Mouse (Mus musculus) cerebellum, adult (tissue): ENCODE results near the gene 9230112D13Rik.

Experiments used
- ATAC-seq: cut with Nextera tagmentation; 2 replicates; pipeline ENCODE4 v1.9.2; 2017; ENCODE audit warnings: mild to moderate bottlenecking, moderate library complexity, mixed read lengths; ENCODE audit not compliant: insufficient number of reproducible peaks, low FRiP score, low TSS enrichment

9230112D13Rik gene

GRCm38 (mm10) chr14:34501804-34502474 lies 20.7 kb downstream of the 9230112D13Rik start:
- peak; percentile 7; the same call in 1 of the 2 replicates for ATAC-seq

GRCm38 (mm10) chr14:34501447-34501803 lies 21.2 kb downstream of the 9230112D13Rik start:
- ATAC-seq: no peak

DNA sequence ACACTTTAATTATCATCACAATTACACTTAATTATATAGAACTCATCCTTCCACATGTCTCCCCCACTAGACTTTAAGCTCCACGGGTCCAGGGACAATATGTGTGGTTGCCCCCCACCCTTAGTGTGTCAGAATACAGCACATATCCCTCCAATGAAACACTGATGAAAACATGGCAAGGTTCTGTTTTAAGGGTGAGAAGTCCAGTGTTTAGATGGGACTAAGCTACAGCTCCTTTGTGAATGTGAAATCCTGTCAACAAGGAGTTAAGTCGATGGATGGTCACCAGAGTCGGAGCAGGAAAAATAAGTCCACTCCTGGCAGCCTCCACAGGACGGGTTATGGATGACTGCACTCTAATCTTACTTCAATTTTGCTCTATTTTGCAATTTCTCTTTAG lies 22.3 kb downstream of the 9230112D13Rik start:
- ATAC-seq: no peak

- ATAC-seq: no peak
Measured at GRCm38 (mm10) chr14:34499664-34500063, 22.9 kb downstream of the 9230112D13Rik start.

- ATAC-seq: no peak
Measured at GRCm38 (mm10) chr14:34497346-34497745, 25.3 kb downstream of the 9230112D13Rik start.

- ATAC-seq: no peak
Measured at GRCm38 (mm10) chr14:34493682-34494081, 28.9 kb downstream of the 9230112D13Rik start.

- no peak for ATAC-seq
Measured at GRCm38 (mm10) chr14:34492688-34493087, 29.9 kb downstream of the 9230112D13Rik start.

DNA sequence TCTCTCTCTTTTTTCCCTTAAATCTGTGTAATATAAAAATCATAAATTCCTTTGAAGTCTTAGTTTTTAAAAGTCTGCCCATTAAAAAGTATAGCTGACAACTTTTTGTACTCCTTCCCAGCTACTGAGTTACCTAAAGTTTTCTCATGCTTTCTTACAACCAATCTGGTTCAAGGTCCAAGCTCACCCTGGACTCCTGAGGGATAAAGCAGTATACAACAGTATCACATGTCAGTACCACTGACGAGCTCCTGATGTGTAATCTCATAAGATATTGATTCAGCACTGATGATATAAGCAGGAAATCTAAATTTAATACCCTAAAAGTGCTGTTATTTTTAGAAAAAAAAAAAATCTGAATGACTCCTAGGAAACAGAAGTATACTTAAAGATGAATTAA lies 31.6 kb downstream of the 9230112D13Rik start:
- no peak for ATAC-seq

- no peak for ATAC-seq
Measured at GRCm38 (mm10) chr14:34489928-34490327, 32.7 kb downstream of the 9230112D13Rik start.

DNA sequence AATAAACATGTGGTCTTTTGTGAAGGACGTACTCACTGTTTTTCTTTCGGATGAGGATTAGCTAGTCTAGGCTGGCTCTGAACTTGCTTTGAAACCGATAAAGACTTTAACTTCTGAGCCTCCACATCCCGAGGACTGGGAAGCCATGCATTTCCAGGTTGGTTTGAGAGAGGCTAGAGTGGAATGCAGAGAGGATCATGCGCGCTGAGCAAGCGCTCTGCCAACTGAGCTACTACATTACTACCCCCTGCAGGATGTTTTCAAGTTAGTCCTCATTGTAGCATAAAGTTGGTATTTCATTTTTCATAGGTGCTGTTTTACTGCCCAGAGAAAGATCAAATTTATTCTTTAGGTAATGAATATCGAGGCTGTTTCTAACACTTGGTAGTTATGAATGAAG lies 36.4 kb downstream of the 9230112D13Rik start:
- no peak for ATAC-seq

DNA sequence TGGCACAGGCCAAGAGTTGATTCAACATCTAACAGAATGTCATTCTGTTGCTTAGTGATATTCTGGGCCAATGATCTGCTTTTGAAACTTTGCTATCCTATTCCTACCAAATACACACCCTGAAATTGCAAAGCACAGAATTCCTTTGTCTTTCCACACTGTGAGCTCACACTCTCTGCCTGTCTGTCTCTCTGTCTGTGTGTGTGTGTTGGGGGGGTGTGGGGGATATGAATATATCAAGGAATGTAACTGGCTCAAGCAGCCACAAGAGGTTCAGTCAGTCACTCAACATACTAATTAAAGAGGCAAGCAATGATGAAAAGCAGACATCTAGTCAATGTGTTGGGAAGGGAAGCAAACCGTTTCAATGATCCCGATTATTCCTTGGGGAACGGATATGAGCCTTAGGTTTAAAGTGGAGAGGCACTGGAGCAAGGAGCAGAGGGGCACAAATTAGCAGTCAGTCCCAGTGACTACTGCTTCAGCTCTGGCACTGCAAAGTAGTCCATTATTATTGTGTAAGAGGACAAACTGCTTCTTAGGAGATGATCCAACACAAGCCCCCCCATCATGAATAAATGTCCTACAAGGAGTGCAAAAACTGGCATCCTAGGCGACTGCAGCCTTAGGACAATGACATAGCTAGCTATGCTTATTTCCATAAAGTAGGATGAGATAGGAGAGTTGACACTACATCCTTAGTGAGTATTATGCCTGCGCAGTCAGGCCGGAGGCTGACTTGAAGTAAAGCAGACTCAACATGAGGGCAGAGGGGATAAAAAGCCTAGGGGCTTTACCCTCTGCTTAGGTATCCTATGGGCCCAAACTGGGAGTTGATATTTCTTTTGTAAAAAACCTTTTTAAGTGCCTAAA lies 38.9 kb downstream of the 9230112D13Rik start:
- no peak for ATAC-seq

DNA sequence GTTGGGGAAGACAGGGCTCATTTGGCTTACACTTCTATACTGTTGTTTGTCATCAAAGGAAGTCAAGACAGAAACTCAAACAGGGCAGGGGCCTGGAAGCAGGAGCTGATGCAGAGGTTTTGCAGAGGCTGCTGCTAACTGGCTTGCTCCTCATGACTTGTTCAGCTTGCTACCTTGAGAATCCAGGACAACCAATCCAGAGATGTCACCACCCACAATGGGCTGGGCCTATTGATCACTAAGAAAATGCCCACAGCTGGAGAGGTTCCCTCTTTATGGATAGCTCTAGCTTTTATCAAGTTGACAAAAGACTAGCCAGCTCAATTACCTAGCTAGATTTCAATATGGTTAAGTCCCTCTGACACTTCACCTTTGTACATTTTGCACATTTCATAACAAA lies 51.0 kb downstream of the 9230112D13Rik start:
- ATAC-seq: no peak

DNA sequence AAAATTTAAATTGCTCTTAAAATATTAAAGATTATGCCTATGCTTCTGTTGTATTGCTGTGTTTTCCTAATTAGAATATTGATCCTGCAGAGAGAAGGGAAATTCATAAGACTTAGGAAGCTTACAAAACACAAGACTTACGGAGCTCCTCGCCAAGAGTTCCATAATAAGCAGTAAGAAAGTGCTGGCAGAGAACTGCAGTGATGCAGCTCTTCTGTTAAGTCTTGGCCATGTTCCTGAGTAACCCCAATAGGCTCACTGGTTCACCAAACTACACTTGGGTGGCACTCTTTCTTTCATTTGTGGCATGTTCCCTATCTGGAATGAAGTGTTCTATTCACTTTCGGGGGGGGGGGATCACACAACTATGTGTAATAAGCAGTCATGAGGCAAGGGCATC lies 56.3 kb downstream of the 9230112D13Rik start:
- ATAC-seq: no peak
